ENCODE assay signal across 19 mouse cellular contexts in the genomic region with DNA sequence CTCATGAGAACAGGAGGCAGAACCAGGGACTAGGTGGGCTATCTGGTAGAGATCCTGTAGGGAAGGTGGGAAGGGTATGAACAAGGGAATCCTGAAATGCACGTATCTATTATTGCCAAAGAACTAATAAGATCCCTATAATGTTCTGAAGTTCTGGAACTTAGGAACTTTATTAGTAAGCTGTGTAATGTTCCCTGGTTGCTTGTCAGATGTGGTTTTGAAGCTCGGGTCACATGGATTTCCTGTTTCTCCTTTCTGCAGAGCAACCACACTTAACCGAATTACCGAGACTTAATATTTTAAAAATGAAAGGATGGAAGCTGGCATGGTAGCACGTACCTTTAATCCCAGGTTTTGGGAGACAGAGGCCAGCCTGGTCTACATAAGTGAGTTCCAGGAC.
"Had no signal": no experiment of that assay in that cellular context is flagged by ENCODE, and none has a peak within 500 bp of the region (broad histone marks: within the 10 kb centered on the region; RNA-seq: fewer than 3 reads in every experiment).

No protein-coding gene starts in this region.

- H3K9ac ChIP-seq: liver, embryonic 13.5 days; neural tube, embryonic 12.5 days; neural tube, embryonic 15.5 days had no signal

- H3K27me3 ChIP-seq: liver, embryonic 13.5 days; neural tube, embryonic 12.5 days; neural tube, embryonic 15.5 days had no signal

- H3K27ac ChIP-seq: kidney, postnatal 0 days; layer of hippocampus, adult 2 months; left cerebral cortex, adult 2 months; liver, embryonic 13.5 days; neural tube, embryonic 12.5 days; neural tube, embryonic 15.5 days; stomach, postnatal 0 days had no signal

- H3K9me3 ChIP-seq: liver, embryonic 13.5 days; neural tube, embryonic 12.5 days; neural tube, embryonic 15.5 days had no signal

- H3K4me2 ChIP-seq: liver, embryonic 13.5 days; neural tube, embryonic 12.5 days; neural tube, embryonic 15.5 days had no signal

- H3K4me1 ChIP-seq: neural tube, embryonic 12.5 days; neural tube, embryonic 15.5 days had no signal

- ATAC-seq: intestine, postnatal 0 days had no signal

- H3K4me3 ChIP-seq: layer of hippocampus, adult 2 months; left cerebral cortex, adult 2 months; liver, embryonic 13.5 days; neural tube, embryonic 12.5 days; neural tube, embryonic 15.5 days had no signal

- DNase-seq: kidney, adult 2 months; kidney, postnatal 25 days; layer of hippocampus, adult 9-11 months; liver, embryonic 13.5 days; lung, adult 2 months; lung, postnatal 14 days; lung, postnatal 4 days; midbrain, embryonic 14.5 days; right cerebral cortex, adult 18-20 months; right cerebral cortex, postnatal 14 days; right cerebral cortex, postnatal 4 days; thymus, postnatal 25 days had no signal
